Mouse (Mus musculus) left cerebral cortex, adult 18-20 months (tissue): ENCODE measurements around the gene Chst2. TPM values are rescaled to one million over a fixed set of nuclear protein-coding genes. Genes with fewer than 3 reads are reported as not detected.

Experiments
- DNase-seq, 2 experiments: peaks; one replicate each; pipeline ENCODE4 v3.0.0; 2021 to 2022; ENCODE audit warnings: low spot score in 2 of 2, mixed read lengths in 1 of 2
- total RNA-seq, 2 experiments: library from RNA; stranded (reverse); gene quantifications; 2 replicates each; pipeline ENCODE4 v1.2.3; 2021

The Chst2 gene
- total RNA-seq, 2 experiments from 2014 or later = 57.1 to 64.1 TPM

DNA sequence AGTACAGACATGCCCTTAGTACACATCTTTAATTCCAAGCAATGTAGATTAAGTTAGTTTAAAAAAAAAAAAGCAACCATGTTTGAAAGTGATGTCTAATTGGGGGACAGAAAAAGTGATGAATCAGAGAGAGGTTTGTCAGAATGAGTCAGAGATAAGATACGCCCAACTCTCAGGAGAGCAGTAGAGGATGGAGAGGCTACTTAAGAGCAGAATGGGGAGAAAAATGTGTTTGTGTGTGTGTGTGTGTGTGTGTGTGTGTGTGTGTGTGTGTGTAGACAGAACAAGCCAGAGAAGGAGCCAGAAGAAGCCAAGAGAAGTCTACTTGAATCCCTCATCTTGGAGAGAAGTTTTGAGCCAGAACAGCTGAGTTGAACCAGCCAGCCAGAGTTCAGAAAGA lies 32.8 kb downstream of the Chst2 start:
- DNase-seq = no peak

DNA sequence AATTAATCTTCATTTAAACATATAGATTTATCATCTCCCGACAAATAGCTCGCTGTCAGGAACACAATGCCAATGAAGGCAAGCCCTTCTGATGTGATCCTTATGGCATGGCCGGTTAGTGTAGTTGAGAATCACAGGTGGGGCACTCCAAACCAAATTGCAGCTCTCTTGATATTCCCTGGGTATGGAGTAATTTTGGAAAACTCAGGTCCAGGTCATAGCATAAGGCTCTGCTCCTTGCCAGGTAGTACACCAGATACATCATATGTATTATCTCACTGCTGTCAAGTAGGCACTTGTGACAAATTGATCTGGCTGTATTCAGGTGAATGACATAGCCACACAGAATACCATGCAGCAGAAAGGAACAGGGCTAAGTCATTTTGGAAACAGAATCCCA lies 40.6 kb downstream of the Chst2 start:
- DNase-seq = no peak

DNA sequence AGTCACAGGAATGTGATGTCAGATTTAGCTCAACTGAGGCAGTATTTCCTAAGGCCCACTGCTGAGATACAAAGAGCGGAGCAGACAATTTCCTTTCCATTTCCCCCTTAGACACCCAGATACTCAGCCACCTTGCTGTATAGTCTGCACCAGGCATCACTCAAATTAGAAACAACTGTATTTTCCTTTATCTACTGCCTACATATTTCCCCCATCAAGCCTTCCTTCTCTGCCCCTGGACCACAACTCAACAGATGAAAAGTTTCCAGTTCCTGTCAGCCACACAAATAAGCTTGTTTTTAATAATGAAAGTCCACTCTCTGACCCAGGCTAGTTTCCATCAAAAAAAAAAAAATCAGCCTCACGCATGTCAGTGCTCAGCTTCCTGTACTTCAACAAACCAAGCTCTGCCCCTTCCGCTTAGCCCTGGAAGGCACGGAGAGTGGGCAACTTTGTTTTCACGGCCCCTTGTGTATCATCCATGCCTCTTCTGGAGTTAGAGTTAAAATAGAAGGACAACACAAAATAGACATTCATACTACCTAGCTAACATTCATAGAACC lies 52.6 kb downstream of the Chst2 start:
- DNase-seq = no peak

DNA sequence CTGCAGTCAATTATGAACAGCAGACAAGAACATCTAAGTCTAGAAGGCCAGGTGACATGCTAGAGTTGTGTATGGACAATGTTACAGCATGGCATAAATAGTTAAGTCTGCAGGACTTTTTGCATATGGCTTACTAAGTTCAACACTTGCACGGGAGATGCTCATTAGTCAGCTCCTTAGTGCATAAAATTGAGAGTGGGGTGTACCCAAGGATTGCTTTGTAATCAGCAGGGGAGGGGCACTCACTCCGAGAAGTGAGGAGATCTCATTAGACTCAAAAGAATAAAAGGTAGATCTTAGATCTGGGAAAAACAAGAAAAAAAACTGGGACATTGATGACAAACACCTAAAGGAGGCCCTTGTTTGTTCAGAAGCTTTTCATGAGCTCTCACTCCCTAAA lies 54.6 kb downstream of the Chst2 start:
- no peak for DNase-seq

DNA sequence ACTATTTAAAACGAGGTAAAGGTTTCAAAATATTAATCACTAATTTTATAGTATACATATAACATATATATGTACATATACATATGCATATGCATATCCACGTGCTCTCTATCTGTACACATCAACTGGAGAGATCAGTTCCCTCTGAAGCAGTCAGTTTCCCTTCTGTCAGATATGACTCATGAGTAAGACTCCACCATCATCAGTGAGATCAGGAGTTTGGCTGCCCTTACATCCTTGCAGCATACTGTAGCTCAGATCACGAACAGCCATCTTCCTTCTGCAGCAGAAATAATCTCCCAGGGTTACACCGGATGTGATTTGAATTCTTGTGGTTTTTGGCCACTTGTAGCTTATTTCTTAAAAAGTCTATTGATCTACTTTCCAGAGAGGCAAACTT lies 56.0 kb downstream of the Chst2 start:
- DNase-seq = no peak

Other genes with a start within 250 kb of the Chst2 start
- 10 to 100 TPM; 59.8 to 61.0 TPM for gene U2surp, start 105.3 kb upstream of the Chst2 start, total RNA-seq
- gene Paqr9, start 152.9 kb upstream of the Chst2 start, total RNA-seq = 10 to 100 TPM; 31.8 to 32.1 TPM
- gene Pcolce2, start 230.9 kb upstream of the Chst2 start, total RNA-seq = 1 to 10 TPM; 2.1 to 3.5 TPM